Mouse (Mus musculus): ENCODE results near the gene Nt5m. TPM values are rescaled to one million over a fixed set of nuclear protein-coding genes. Genes with fewer than 3 reads are reported as not detected.

Gene Nt5m
- polyA plus RNA-seq, 1 experiment from 2014 or later = 37.1 TPM

- Histone ChIP-seq H3K27me3 (ENCODE audit: control insufficient read depth, insufficient read depth, low read length) (no peaks in the 10 kb centered on the region), H3K4me1 (ENCODE audit: control insufficient read depth, insufficient read depth, low read length) (no peaks in the 10 kb centered on the region), H3K9me3 (replicated peaks; ENCODE audit: control insufficient read depth, low read length) (no peaks in the 10 kb centered on the region), H3K36me3 (replicated peaks; ENCODE audit: control insufficient read depth, insufficient read depth, low read depth, low read length) (no peaks in the 10 kb centered on the region), H3K4me2 (ENCODE audit: low read depth, low read length) (no peak overlapping the region), H3K27ac (replicated peaks; ENCODE audit: low read depth, low read length) (no peak overlapping the region), H3K4me3 (ENCODE audit: low read depth, low read length) (no peak overlapping the region), H3K9ac (replicated peaks; ENCODE audit: low read length) (no peak overlapping the region)
- no peak for DNase-seq (ENCODE audit: low spot score)
- no peak for ATAC-seq (replicated peaks; ENCODE audit: insufficient number of reproducible peaks, low FRiP score, low TSS enrichment, low read depth)
- 62% methylated on average over 4 of the region's 4 CpGs for WGBS
Observed at GRCm38 (mm10) chr11:59918014-59918413, 78.8 kb downstream of the Nt5m start.

GRCm38 (mm10) chr11:59919401-59919800, 80.2 kb downstream of the Nt5m start:
- Histone ChIP-seq H3K4me1 (ENCODE audit: control insufficient read depth, insufficient read depth, low read length) (no peaks in the 10 kb centered on the region), H3K9ac (replicated peaks; ENCODE audit: low read length) (no peak overlapping the region), H3K9me3 (replicated peaks; ENCODE audit: control insufficient read depth, low read length) (no peaks in the 10 kb centered on the region), H3K27ac (replicated peaks; ENCODE audit: low read depth, low read length) (no peak overlapping the region), H3K4me3 (ENCODE audit: low read depth, low read length) (no peak overlapping the region), H3K4me2 (ENCODE audit: low read depth, low read length) (no peak overlapping the region), H3K27me3 (ENCODE audit: control insufficient read depth, insufficient read depth, low read length) (no peaks in the 10 kb centered on the region), H3K36me3 (replicated peaks; ENCODE audit: control insufficient read depth, insufficient read depth, low read depth, low read length) (no peaks in the 10 kb centered on the region)
- DNase-seq (ENCODE audit: low spot score) (no peak), ATAC-seq (replicated peaks; ENCODE audit: insufficient number of reproducible peaks, low FRiP score, low TSS enrichment, low read depth) (no peak)
- 74% methylated on average over 3 of the region's 3 CpGs for WGBS

- ATAC-seq (replicated peaks; ENCODE audit: insufficient number of reproducible peaks, low FRiP score, low TSS enrichment, low read depth) = no peak
Observed at GRCm38 (mm10) chr11:59920331-59920730, 81.1 kb downstream of the Nt5m start.

DNA sequence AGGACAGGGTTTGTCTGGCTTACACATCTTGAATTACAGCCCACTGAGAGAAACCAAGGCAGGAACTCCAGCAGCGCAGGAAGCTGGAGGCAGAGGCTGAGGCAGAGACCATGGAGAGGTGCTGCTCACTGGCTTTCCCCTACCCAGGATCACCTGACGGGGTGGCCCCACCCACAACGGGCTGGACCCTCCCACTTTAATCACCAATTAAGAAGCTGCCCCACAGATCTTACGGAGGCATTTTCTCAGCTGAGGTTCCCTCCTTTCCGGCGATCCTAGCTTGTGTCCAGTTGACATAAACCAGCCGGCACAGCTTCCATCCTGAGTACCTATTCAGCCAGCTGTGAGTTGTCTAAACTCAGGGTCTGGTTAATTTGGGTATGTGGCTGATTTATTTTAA, 82.0 kb downstream of the Nt5m start:
- Histone ChIP-seq H3K9me3 (replicated peaks; ENCODE audit: control insufficient read depth, low read length) (no peaks in the 10 kb centered on the region), H3K27me3 (ENCODE audit: control insufficient read depth, insufficient read depth, low read length) (no peaks in the 10 kb centered on the region), H3K9ac (replicated peaks; ENCODE audit: low read length) (no peak overlapping the region), H3K4me2 (ENCODE audit: low read depth, low read length) (no peak overlapping the region), H3K36me3 (replicated peaks; ENCODE audit: control insufficient read depth, insufficient read depth, low read depth, low read length) (no peaks in the 10 kb centered on the region), H3K4me3 (ENCODE audit: low read depth, low read length) (no peak overlapping the region), H3K27ac (replicated peaks; ENCODE audit: low read depth, low read length) (no peak overlapping the region), H3K4me1 (ENCODE audit: control insufficient read depth, insufficient read depth, low read length) (no peaks in the 10 kb centered on the region)
- ATAC-seq (replicated peaks; ENCODE audit: insufficient number of reproducible peaks, low FRiP score, low TSS enrichment, low read depth) (no peak), DNase-seq (ENCODE audit: low spot score) (peak; percentile 10)
- WGBS = 10% methylated on average over 7 of the region's 7 CpGs

More at GRCm38 (mm10) chr11:59920331-59920730, 81.1 kb downstream of the Nt5m start:
- WGBS = 78% methylated on average over 5 of the region's 5 CpGs
- Histone ChIP-seq H3K27ac (replicated peaks; ENCODE audit: low read depth, low read length) (no peak overlapping the region), H3K9ac (replicated peaks; ENCODE audit: low read length) (no peak overlapping the region), H3K9me3 (replicated peaks; ENCODE audit: control insufficient read depth, low read length) (no peaks in the 10 kb centered on the region), H3K4me3 (ENCODE audit: low read depth, low read length) (no peak overlapping the region), H3K36me3 (replicated peaks; ENCODE audit: control insufficient read depth, insufficient read depth, low read depth, low read length) (no peaks in the 10 kb centered on the region), H3K4me2 (ENCODE audit: low read depth, low read length) (no peak overlapping the region), H3K27me3 (ENCODE audit: control insufficient read depth, insufficient read depth, low read length) (no peaks in the 10 kb centered on the region), H3K4me1 (ENCODE audit: control insufficient read depth, insufficient read depth, low read length) (no peaks in the 10 kb centered on the region)
- no peak for DNase-seq (ENCODE audit: low spot score)

DNA sequence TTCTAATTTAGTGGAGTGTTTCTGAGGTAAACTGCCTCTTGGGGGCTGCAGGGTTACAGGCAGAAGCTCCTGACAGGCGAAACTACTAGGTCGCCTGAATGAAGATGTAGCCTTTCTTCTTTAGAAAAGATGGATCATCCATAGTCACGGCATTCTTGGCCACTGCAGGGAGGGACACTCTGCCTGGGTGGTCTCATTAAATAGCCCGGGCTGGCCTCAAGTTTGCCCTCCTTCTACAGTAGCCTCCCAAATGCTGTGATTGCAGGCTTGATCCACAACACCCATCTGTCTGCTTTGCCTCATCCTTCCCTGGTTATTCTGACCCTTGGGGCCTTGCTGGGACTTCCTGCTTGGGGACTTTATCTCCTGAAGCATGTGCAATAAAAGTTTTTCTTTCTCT, 90.8 kb downstream of the Nt5m start:
- Histone ChIP-seq H3K4me1 (ENCODE audit: control insufficient read depth, insufficient read depth, low read length) (no peaks in the 10 kb centered on the region), H3K9ac (replicated peaks; ENCODE audit: low read length) (no peak overlapping the region), H3K36me3 (replicated peaks; ENCODE audit: control insufficient read depth, insufficient read depth, low read depth, low read length) (no peaks in the 10 kb centered on the region), H3K9me3 (replicated peaks; ENCODE audit: control insufficient read depth, low read length) (no peaks in the 10 kb centered on the region), H3K4me2 (ENCODE audit: low read depth, low read length) (no peak overlapping the region), H3K27me3 (ENCODE audit: control insufficient read depth, insufficient read depth, low read length) (no peaks in the 10 kb centered on the region), H3K4me3 (ENCODE audit: low read depth, low read length) (no peak overlapping the region), H3K27ac (replicated peaks; ENCODE audit: low read depth, low read length) (no peak overlapping the region)
- ATAC-seq (replicated peaks; ENCODE audit: insufficient number of reproducible peaks, low FRiP score, low TSS enrichment, low read depth) = no peak
- WGBS = 58% methylated on average over 4 of the region's 4 CpGs
- DNase-seq (ENCODE audit: low spot score) = no peak

Other genes with a start within 250 kb of the Nt5m start
- gene Olfr223, start 246.2 kb upstream of the Nt5m start, polyA plus RNA-seq (2014; fragmentation: Nextera tagmentation; extraction: Ambion mirVana) = not detected in 2 replicates
- 63.9 and 64.8 TPM in 2 replicates for gene Mprip, start 178.1 kb upstream of the Nt5m start, polyA plus RNA-seq (2014; fragmentation: Nextera tagmentation; extraction: Ambion mirVana)
- gene Pld6, start 51.8 kb upstream of the Nt5m start, polyA plus RNA-seq (2014; fragmentation: Nextera tagmentation; extraction: Ambion mirVana) = 1.2 and 1.4 TPM in 2 replicates
- gene Flcn, start 29.4 kb upstream of the Nt5m start, polyA plus RNA-seq (2014; fragmentation: Nextera tagmentation; extraction: Ambion mirVana) = 23.9 and 26.1 TPM in 2 replicates
- 238 and 239 TPM in 2 replicates for gene Cops3, start 391 bp downstream of the Nt5m start, polyA plus RNA-seq (2014; fragmentation: Nextera tagmentation; extraction: Ambion mirVana)
- gene Med9, start 108.8 kb downstream of the Nt5m start, polyA plus RNA-seq (2014; fragmentation: Nextera tagmentation; extraction: Ambion mirVana) = 40.9 and 45.9 TPM in 2 replicates
- gene Rasd1, start 125.5 kb downstream of the Nt5m start, polyA plus RNA-seq (2014; fragmentation: Nextera tagmentation; extraction: Ambion mirVana) = 2.2 TPM in 2 replicates
- gene Pemt, start 207.0 kb downstream of the Nt5m start, polyA plus RNA-seq (2014; fragmentation: Nextera tagmentation; extraction: Ambion mirVana) = 6.1 and 7.3 TPM in 2 replicates

All from embryonic facial prominence, embryonic 11.5 days (tissue).